Mouse (Mus musculus): ENCODE data around the gene Dpm3. TPM values are rescaled to one million over a fixed set of nuclear protein-coding genes. Genes with fewer than 3 reads are reported as not detected.
A peak's percentile ranks its signal among the peaks of the same experiment; 100 is the strongest.

Dpm3 gene
- polyA plus RNA-seq, 1 experiment from 2014 or later: 87.2 TPM

- no peak overlapping the region for H3K27ac ChIP-seq (ENCODE audit: low read depth, low read length)
- H3K4me3 ChIP-seq (ENCODE audit: low read depth, low read length): no peak overlapping the region
- H3K9me3 ChIP-seq (ENCODE audit: control insufficient read depth, low read length): no peaks in the 10 kb centered on the region
- H3K36me3 ChIP-seq (ENCODE audit: control insufficient read depth, insufficient read depth, low read length): no peaks in the 10 kb centered on the region
- H3K9ac ChIP-seq (ENCODE audit: low read length): no peak overlapping the region
- WGBS: 86% methylated on average over 11 of the region's 11 CpGs
- H3K4me1 ChIP-seq (ENCODE audit: control insufficient read depth, insufficient read depth, low read length): no peaks in the 10 kb centered on the region
- DNase-seq (ENCODE audit: low spot score, missing footprints): no peak
- H3K4me2 ChIP-seq: no peak overlapping the region
- H3K27me3 ChIP-seq (ENCODE audit: control insufficient read depth, insufficient read depth, low read length): no peaks in the 10 kb centered on the region
- ATAC-seq (ENCODE audit: low FRiP score): no peak
Measured at GRCm38 (mm10) chr3:89293247-89293918, 34.2 kb downstream of the Dpm3 start.

GRCm38 (mm10) chr3:89294195-89294594 is 35.0 kb downstream of the Dpm3 start:
- 82% methylated on average over 5 of the region's 5 CpGs for WGBS

GRCm38 (mm10) chr3:89295685-89296230 is 36.6 kb downstream of the Dpm3 start:
- DNase-seq (ENCODE audit: low spot score, missing footprints): peak; percentile 77
- Histone ChIP-seq H3K4me3 (ENCODE audit: low read depth, low read length) (no peak overlapping the region), H3K36me3 (ENCODE audit: control insufficient read depth, insufficient read depth, low read length) (no peaks in the 10 kb centered on the region), H3K4me2 (no peak overlapping the region), H3K9me3 (ENCODE audit: control insufficient read depth, low read length) (no peaks in the 10 kb centered on the region), H3K27ac (ENCODE audit: low read depth, low read length) (no peak overlapping the region), H3K4me1 (ENCODE audit: control insufficient read depth, insufficient read depth, low read length) (no peaks in the 10 kb centered on the region), H3K27me3 (ENCODE audit: control insufficient read depth, insufficient read depth, low read length) (0 out of 2 replicates have a peak, but pooled peaks cover 4% of the 10 kb centered on the region), H3K9ac (ENCODE audit: low read length) (no peak overlapping the region)
- no peak for ATAC-seq (ENCODE audit: low FRiP score)
- 82% methylated on average over 8 of the region's 8 CpGs for WGBS

More at GRCm38 (mm10) chr3:89294195-89294594, 35.0 kb downstream of the Dpm3 start:
- Histone ChIP-seq H3K4me1 (ENCODE audit: control insufficient read depth, insufficient read depth, low read length) (no peaks in the 10 kb centered on the region), H3K4me3 (ENCODE audit: low read depth, low read length) (no peak overlapping the region), H3K27ac (ENCODE audit: low read depth, low read length) (no peak overlapping the region), H3K9me3 (ENCODE audit: control insufficient read depth, low read length) (no peaks in the 10 kb centered on the region), H3K4me2 (no peak overlapping the region), H3K36me3 (ENCODE audit: control insufficient read depth, insufficient read depth, low read length) (no peaks in the 10 kb centered on the region), H3K27me3 (ENCODE audit: control insufficient read depth, insufficient read depth, low read length) (no peaks in the 10 kb centered on the region), H3K9ac (ENCODE audit: low read length) (no peak overlapping the region)
- ATAC-seq (ENCODE audit: low FRiP score) (no peak), DNase-seq (ENCODE audit: low spot score, missing footprints) (peak; percentile 41)

- H3K4me2 ChIP-seq: no peak overlapping the region
- WGBS: 87% methylated on average over 11 of the region's 11 CpGs
- H3K4me1 ChIP-seq (ENCODE audit: control insufficient read depth, insufficient read depth, low read length): no peaks in the 10 kb centered on the region
- H3K9ac ChIP-seq (ENCODE audit: low read length): no peak overlapping the region
- 0 out of 2 replicates have a peak, but pooled peaks cover 4% of the 10 kb centered on the region for H3K27me3 ChIP-seq (ENCODE audit: control insufficient read depth, insufficient read depth, low read length)
- ATAC-seq (ENCODE audit: low FRiP score) (no peak), DNase-seq (ENCODE audit: low spot score, missing footprints) (peak; percentile 73)
- no peak overlapping the region for H3K4me3 ChIP-seq (ENCODE audit: low read depth, low read length)
- H3K36me3 ChIP-seq (ENCODE audit: control insufficient read depth, insufficient read depth, low read length): no peaks in the 10 kb centered on the region
- no peaks in the 10 kb centered on the region for H3K9me3 ChIP-seq (ENCODE audit: control insufficient read depth, low read length)
- H3K27ac ChIP-seq (ENCODE audit: low read depth, low read length): no peak overlapping the region
Measured at GRCm38 (mm10) chr3:89296761-89297396, 37.7 kb downstream of the Dpm3 start.

GRCm38 (mm10) chr3:89298908-89299307 is 39.8 kb downstream of the Dpm3 start:
- peak; percentile 84 for DNase-seq (ENCODE audit: low spot score, missing footprints)
- WGBS: 83% methylated on average over 6 of the region's 6 CpGs
- ATAC-seq (ENCODE audit: low FRiP score): no peak
- Histone ChIP-seq H3K4me1 (ENCODE audit: control insufficient read depth, insufficient read depth, low read length) (no peaks in the 10 kb centered on the region), H3K9ac (ENCODE audit: low read length) (no peak overlapping the region), H3K36me3 (ENCODE audit: control insufficient read depth, insufficient read depth, low read length) (no peaks in the 10 kb centered on the region), H3K4me3 (ENCODE audit: low read depth, low read length) (no peak overlapping the region), H3K27ac (ENCODE audit: low read depth, low read length) (no peak overlapping the region), H3K4me2 (no peak overlapping the region), H3K27me3 (ENCODE audit: control insufficient read depth, insufficient read depth, low read length) (0 out of 2 replicates have a peak, but pooled peaks cover 4% of the 10 kb centered on the region), H3K9me3 (ENCODE audit: control insufficient read depth, low read length) (no peaks in the 10 kb centered on the region)

GRCm38 (mm10) chr3:89299499-89299898 is 40.3 kb downstream of the Dpm3 start:
- Histone ChIP-seq H3K4me2 (peak overlapping the region; percentile 29), H3K9me3 (ENCODE audit: control insufficient read depth, low read length) (no peaks in the 10 kb centered on the region), H3K9ac (ENCODE audit: low read length) (peak overlapping the region; percentile 43), H3K4me1 (ENCODE audit: control insufficient read depth, insufficient read depth, low read length) (no peaks in the 10 kb centered on the region), H3K4me3 (ENCODE audit: low read depth, low read length) (peak overlapping the region; percentile 13; the same call in 1 of the 2 replicates), H3K27ac (ENCODE audit: low read depth, low read length) (no peak overlapping the region), H3K27me3 (ENCODE audit: control insufficient read depth, insufficient read depth, low read length) (0 out of 2 replicates have a peak, but pooled peaks cover 4% of the 10 kb centered on the region), H3K36me3 (ENCODE audit: control insufficient read depth, insufficient read depth, low read length) (no peaks in the 10 kb centered on the region)
- DNase-seq (ENCODE audit: low spot score, missing footprints) (peak; percentile 92), ATAC-seq (ENCODE audit: low FRiP score) (no peak)
- 5% methylated on average over 14 of the region's 14 CpGs for WGBS

GRCm38 (mm10) chr3:89300071-89300470 is 40.9 kb downstream of the Dpm3 start:
- no peak for ATAC-seq (ENCODE audit: low FRiP score)
- no peaks in the 10 kb centered on the region for H3K9me3 ChIP-seq (ENCODE audit: control insufficient read depth, low read length)
- no peak for DNase-seq (ENCODE audit: low spot score, missing footprints)
- H3K4me2 ChIP-seq: peak overlapping the region; percentile 29; the same call in 1 of the 2 replicates
- H3K4me1 ChIP-seq (ENCODE audit: control insufficient read depth, insufficient read depth, low read length): no peaks in the 10 kb centered on the region
- no peak overlapping the region for H3K9ac ChIP-seq (ENCODE audit: low read length)
- H3K4me3 ChIP-seq (ENCODE audit: low read depth, low read length): no peak overlapping the region
- no peaks in the 10 kb centered on the region for H3K36me3 ChIP-seq (ENCODE audit: control insufficient read depth, insufficient read depth, low read length)
- H3K27ac ChIP-seq (ENCODE audit: low read depth, low read length): no peak overlapping the region
- H3K27me3 ChIP-seq (ENCODE audit: control insufficient read depth, insufficient read depth, low read length): 0 out of 2 replicates have a peak, but pooled peaks cover 4% of the 10 kb centered on the region
- 80% methylated on average over 1 of the region's 1 CpGs for WGBS

- Histone ChIP-seq H3K36me3 (ENCODE audit: control insufficient read depth, insufficient read depth, low read length) (no peaks in the 10 kb centered on the region), H3K9ac (ENCODE audit: low read length) (no peak overlapping the region), H3K27me3 (ENCODE audit: control insufficient read depth, insufficient read depth, low read length) (0 out of 2 replicates have a peak, but pooled peaks cover 4% of the 10 kb centered on the region), H3K4me2 (no peak overlapping the region), H3K4me1 (ENCODE audit: control insufficient read depth, insufficient read depth, low read length) (no peaks in the 10 kb centered on the region), H3K4me3 (ENCODE audit: low read depth, low read length) (no peak overlapping the region), H3K9me3 (ENCODE audit: control insufficient read depth, low read length) (no peaks in the 10 kb centered on the region), H3K27ac (ENCODE audit: low read depth, low read length) (no peak overlapping the region)
- ATAC-seq (ENCODE audit: low FRiP score) (no peak), DNase-seq (ENCODE audit: low spot score, missing footprints) (no peak)
- WGBS: 63% methylated on average over 2 of the region's 2 CpGs
Measured at GRCm38 (mm10) chr3:89300514-89300913, 41.4 kb downstream of the Dpm3 start.

- Histone ChIP-seq H3K36me3 (ENCODE audit: control insufficient read depth, insufficient read depth, low read length) (no peaks in the 10 kb centered on the region), H3K4me1 (ENCODE audit: control insufficient read depth, insufficient read depth, low read length) (no peaks in the 10 kb centered on the region), H3K4me3 (ENCODE audit: low read depth, low read length) (no peak overlapping the region), H3K9ac (ENCODE audit: low read length) (no peak overlapping the region), H3K4me2 (no peak overlapping the region), H3K27me3 (ENCODE audit: control insufficient read depth, insufficient read depth, low read length) (0 out of 2 replicates have a peak, but pooled peaks cover 4% of the 10 kb centered on the region), H3K27ac (ENCODE audit: low read depth, low read length) (no peak overlapping the region), H3K9me3 (ENCODE audit: control insufficient read depth, low read length) (no peaks in the 10 kb centered on the region)
- no peak for DNase-seq (ENCODE audit: low spot score, missing footprints)
- no peak for ATAC-seq (ENCODE audit: low FRiP score)
- WGBS: 73% methylated on average over 6 of the region's 6 CpGs
Measured at GRCm38 (mm10) chr3:89304440-89304839, 45.3 kb downstream of the Dpm3 start.

Data from midbrain, embryonic 11.5 days (tissue).